ENCODE assay signal across 24 mouse cellular contexts in the genomic region with DNA sequence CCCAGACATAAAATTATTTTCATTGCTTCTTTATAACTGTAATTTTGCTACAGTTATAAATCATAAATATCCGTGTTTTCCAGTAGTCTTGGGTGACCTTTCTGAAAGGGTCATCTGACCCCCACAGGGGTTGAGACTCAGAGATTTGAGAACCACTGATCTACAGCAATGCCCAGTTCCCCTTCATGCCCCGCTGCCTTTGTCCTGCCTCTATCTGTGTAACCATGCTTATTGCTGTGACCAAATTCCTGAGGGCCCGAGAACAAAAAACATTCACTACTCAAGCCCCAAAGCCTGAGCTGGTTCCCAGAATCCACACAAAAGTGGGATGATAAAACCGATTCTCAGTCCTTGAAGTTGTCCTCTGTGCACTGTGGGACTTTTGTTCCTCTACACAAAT. TPM values are rescaled to one million over a fixed set of nuclear protein-coding genes. Genes with fewer than 3 reads are reported as not detected.
DNase-seq lines count a peak whose midpoint lies in the region; ATAC-seq and TF ChIP-seq lines count a peak whose summit lies in the region.
"Had no signal": no experiment of that assay in that cellular context is flagged by ENCODE, and none has a peak within 500 bp of the region (broad histone marks: within the 10 kb centered on the region; RNA-seq: fewer than 3 reads in every experiment).

No protein-coding gene starts in this region.

- H3K27me3 ChIP-seq in kidney, adult 2 months (replicated peaks; ENCODE audit: control insufficient read depth, insufficient read depth, low read length), result no peaks in the 10 kb centered on the region
- no peaks in the 10 kb centered on the region for H3K27me3 ChIP-seq in kidney, embryonic 14.5 days (ENCODE audit: control insufficient read depth, insufficient read depth, low read length)
- H3K27me3 ChIP-seq in kidney, postnatal 0 days (ENCODE audit: insufficient read depth, low read length), result no peaks in the 10 kb centered on the region
- H3K27me3 ChIP-seq: heart, embryonic 12.5 days had no signal

- intact Hi-C loops in left cerebral cortex, postnatal 36 days (cut with DNase I), result no loop called here

- WGBS in kidney, adult 2 months, result 61% methylated on average over 4 of the region's 4 CpGs
- 75% methylated on average over 4 of the region's 4 CpGs for WGBS in kidney, embryonic 14.5 days
- 66% methylated on average over 4 of the region's 4 CpGs for WGBS in kidney, postnatal 0 days

- 0 out of 2 replicates have a peak overlapping the region, but pooled peaks have one; percentile 35 for H3K27ac ChIP-seq in kidney, adult 2 months (ENCODE audit: insufficient read depth, low read depth, low read length)
- H3K27ac ChIP-seq in kidney, embryonic 14.5 days (ENCODE audit: low read depth, low read length), result no peak overlapping the region
- H3K27ac ChIP-seq in kidney, postnatal 0 days, result no peak overlapping the region
- H3K27ac ChIP-seq: embryonic facial prominence, embryonic 10.5 days; forebrain, embryonic 10.5 days; heart, adult 2 months; hindbrain, embryonic 10.5 days; hindbrain, embryonic 14.5 days had no signal

- H3K4me2 ChIP-seq in kidney, embryonic 14.5 days (replicated peaks; ENCODE audit: low read depth, low read length), result no peak overlapping the region
- no peak overlapping the region for H3K4me2 ChIP-seq in kidney, postnatal 0 days (ENCODE audit: low read length)
- H3K4me2 ChIP-seq: heart, embryonic 12.5 days; hindbrain, embryonic 14.5 days had no signal

- DNase-seq in embryo, embryonic 10.5 days (ENCODE audit: low spot score), result peak; percentile 5
- DNase-seq in embryo, embryonic 9.5 days (ENCODE audit: extremely low spot score), result no peak
- DNase-seq in kidney, adult 2 months, result peak; percentile 32
- DNase-seq in kidney, postnatal 0 days (ENCODE audit: low spot score), result peak; percentile 14
- DNase-seq in kidney, postnatal 36 days, result peak; percentile 10 to 33
- no peak for DNase-seq in left cerebral cortex, postnatal 36 days (ENCODE audit: low spot score in 2 of 2)
- DNase-seq: adrenal gland, postnatal 10 days; B cell, adult 2 months; cerebellum, adult 11 months; cerebellum, adult 8-10 months; cerebellum, postnatal 25 days; gastrocnemius, postnatal 36 days; heart, adult 2 months had no signal

- H3K36me3 ChIP-seq in kidney, adult 2 months (ENCODE audit: control insufficient read depth, insufficient read depth, low read length), result peaks cover 2% of the 10 kb centered on the region
- peaks cover 35% of the 10 kb centered on the region for H3K36me3 ChIP-seq in kidney, embryonic 14.5 days (ENCODE audit: control insufficient read depth, insufficient read depth, low read length)
- peaks cover 3% of the 10 kb centered on the region; the same call in 1 of the 2 replicates for H3K36me3 ChIP-seq in kidney, postnatal 0 days (ENCODE audit: insufficient read depth, low read length)

- H3K9me3 ChIP-seq in kidney, embryonic 14.5 days (ENCODE audit: control insufficient read depth, low read length), result no peaks in the 10 kb centered on the region
- H3K9me3 ChIP-seq in kidney, postnatal 0 days (replicated peaks; ENCODE audit: low read length), result no peaks in the 10 kb centered on the region
- H3K9me3 ChIP-seq: embryonic facial prominence, embryonic 10.5 days; forebrain, embryonic 10.5 days; G1E; heart, embryonic 12.5 days; hindbrain, embryonic 10.5 days had no signal

- TF ChIP-seq CTCF in kidney, adult 2 months (conservative IDR thresholded peaks at IDR 0.05; ENCODE audit: insufficient read depth, insufficient read length, low read depth, low read length), result no peak
- TF ChIP-seq CTCF in kidney, postnatal 0 days (IDR thresholded peaks at IDR 0.05; ENCODE audit: low read depth), result no peak

- H3K9ac ChIP-seq in kidney, embryonic 14.5 days (ENCODE audit: low read depth, low read length), result no peak overlapping the region
- H3K9ac ChIP-seq in kidney, postnatal 0 days (ENCODE audit: low read depth, low read length), result no peak overlapping the region
- H3K9ac ChIP-seq: heart, embryonic 12.5 days; hindbrain, embryonic 14.5 days had no signal

- ATAC-seq in kidney, embryonic 14.5 days (ENCODE audit: low FRiP score, low TSS enrichment), result no peak
- no peak for ATAC-seq in kidney, postnatal 0 days (replicated peaks; ENCODE audit: low FRiP score, low read depth)
- no peak for ATAC-seq in erythroblast, adult 5-6 weeks (replicated peaks; ENCODE audit: low FRiP score, poor library complexity, severe bottlenecking)
- ATAC-seq: CD4-positive, CD25-positive, alpha-beta regulatory T cell, adult 4 months; forebrain, embryonic 14.5 days had no signal

- no peaks in the 10 kb centered on the region; the same call in 1 of the 2 replicates for H3K4me1 ChIP-seq in kidney, adult 2 months (ENCODE audit: control insufficient read depth, insufficient read depth, low read length)
- H3K4me1 ChIP-seq in kidney, embryonic 14.5 days (ENCODE audit: control insufficient read depth, insufficient read depth, low read length), result peaks cover 5% of the 10 kb centered on the region; the same call in 1 of the 2 replicates
- peaks cover 4% of the 10 kb centered on the region; the same call in 1 of the 2 replicates for H3K4me1 ChIP-seq in kidney, postnatal 0 days (replicated peaks; ENCODE audit: insufficient read depth, low read length)

- TF ChIP-seq POLR2A in kidney, adult 2 months (IDR thresholded peaks at IDR 0.05; ENCODE audit: low read depth, low read length), result no peak

- no peak overlapping the region for H3K4me3 ChIP-seq in kidney, adult 2 months (ENCODE audit: insufficient read depth, low read depth, low read length)
- no peak overlapping the region for H3K4me3 ChIP-seq in kidney, embryonic 14.5 days (ENCODE audit: low read length)
- no peak overlapping the region for H3K4me3 ChIP-seq in kidney, postnatal 0 days (replicated peaks; ENCODE audit: low read depth, low read length)
- H3K4me3 ChIP-seq: embryonic facial prominence, embryonic 10.5 days; erythroblast, embryonic 14.5 days; forebrain, embryonic 10.5 days; heart, adult 2 months; heart, embryonic 12.5 days; hindbrain, embryonic 10.5 days had no signal

RNA-seq across cellular contexts. Expression of a gene that starts 4.9 kb away (rescaled TPM):
- polyA plus RNA-seq in kidney, adult 2 months (2012; rRNA removed), result 16.7 and 16.8 TPM in 2 replicates
- polyA plus RNA-seq in kidney, embryonic 14.5 days (2014; fragmentation: Nextera tagmentation; extraction: Ambion mirVana), result 31.9 and 45.4 TPM in 2 replicates
- polyA plus RNA-seq in kidney, postnatal 0 days (2015; fragmentation: Nextera tagmentation; extraction: Ambion mirVana), result 50.7 and 58.2 TPM in 2 replicates
- 3.6 and 8.6 TPM in 2 replicates for total RNA-seq in erythroblast, adult 5-6 weeks (2015; ENCODE audit: low replicate concordance)
- total RNA-seq in erythroblast, adult 5-6 weeks (2017; ENCODE audit: low replicate concordance), result 6.6 and 9.2 TPM in 2 replicates
- 10 to 100 TPM; 29.3 to 30.1 TPM for total RNA-seq in left cerebral cortex, postnatal 36 days (2021)

RNA-seq across cellular contexts. Expression of a gene that starts 5.1 kb away (rescaled TPM):
- 22.9 TPM in 2 replicates for polyA plus RNA-seq in kidney, adult 2 months (2012; rRNA removed)
- polyA plus RNA-seq in kidney, embryonic 14.5 days (2014; fragmentation: Nextera tagmentation; extraction: Ambion mirVana), result 19.2 and 37.5 TPM in 2 replicates
- 25.5 and 26.3 TPM in 2 replicates for polyA plus RNA-seq in kidney, postnatal 0 days (2015; fragmentation: Nextera tagmentation; extraction: Ambion mirVana)
- 9.0 and 13.6 TPM in 2 replicates for total RNA-seq in erythroblast, adult 5-6 weeks (2015; ENCODE audit: low replicate concordance)
- total RNA-seq in erythroblast, adult 5-6 weeks (2017; ENCODE audit: low replicate concordance), result 12.7 and 17.0 TPM in 2 replicates
- 10 to 100 TPM; 52.8 to 58.9 TPM for total RNA-seq in left cerebral cortex, postnatal 36 days (2021)

Comparison
In these comparisons a context has a peak if more than half of its experiments do, and no peak if none do; other contexts are left out.
1. DNase-seq: peak in embryo, embryonic 10.5 days (single experiment), kidney, adult 2 months (single experiment), kidney, postnatal 0 days (single experiment) and kidney, postnatal 36 days (2 of 2); none in embryo, embryonic 9.5 days (single experiment) and left cerebral cortex, postnatal 36 days (0 of 2).